Mouse (Mus musculus) kidney, postnatal 36 days (tissue): ENCODE data around the gene Rpa1.

Experiments used
- DNase-seq, 2 experiments: peaks; one replicate each; pipeline ENCODE4 v3.0.0; 2021 to 2022; ENCODE audit warnings: mixed read lengths in 2 of 2

Gene Rpa1

GRCm38 (mm10) chr11:75261730-75262129, 86.4 kb downstream of the Rpa1 start:
- no peak for DNase-seq

- no peak for DNase-seq
Observed at GRCm38 (mm10) chr11:75261016-75261415, 87.1 kb downstream of the Rpa1 start.

- DNase-seq = no peak
Observed at GRCm38 (mm10) chr11:75259996-75260561, 88.0 kb downstream of the Rpa1 start.

GRCm38 (mm10) chr11:75259416-75259815, 88.7 kb downstream of the Rpa1 start:
- DNase-seq = no peak

- no peak for DNase-seq
Observed at GRCm38 (mm10) chr11:75257056-75257648, 91.0 kb downstream of the Rpa1 start.

- peak in 1 of 2 experiments; percentile 51 for DNase-seq
Observed at GRCm38 (mm10) chr11:75255330-75255729, 92.8 kb downstream of the Rpa1 start.

GRCm38 (mm10) chr11:75254252-75254912, 93.7 kb downstream of the Rpa1 start:
- DNase-seq = peak; percentile 64 to 70

- DNase-seq = no peak
Observed at GRCm38 (mm10) chr11:75251557-75252070, 96.5 kb downstream of the Rpa1 start.

GRCm38 (mm10) chr11:75251006-75251512, 97.1 kb downstream of the Rpa1 start:
- DNase-seq = no peak

- DNase-seq = peak in 1 of 2 experiments; percentile 51
Observed at GRCm38 (mm10) chr11:75249588-75249987, 98.5 kb downstream of the Rpa1 start.
